1 mouse cellular context compared by ENCODE assay signal in the genomic region with DNA sequence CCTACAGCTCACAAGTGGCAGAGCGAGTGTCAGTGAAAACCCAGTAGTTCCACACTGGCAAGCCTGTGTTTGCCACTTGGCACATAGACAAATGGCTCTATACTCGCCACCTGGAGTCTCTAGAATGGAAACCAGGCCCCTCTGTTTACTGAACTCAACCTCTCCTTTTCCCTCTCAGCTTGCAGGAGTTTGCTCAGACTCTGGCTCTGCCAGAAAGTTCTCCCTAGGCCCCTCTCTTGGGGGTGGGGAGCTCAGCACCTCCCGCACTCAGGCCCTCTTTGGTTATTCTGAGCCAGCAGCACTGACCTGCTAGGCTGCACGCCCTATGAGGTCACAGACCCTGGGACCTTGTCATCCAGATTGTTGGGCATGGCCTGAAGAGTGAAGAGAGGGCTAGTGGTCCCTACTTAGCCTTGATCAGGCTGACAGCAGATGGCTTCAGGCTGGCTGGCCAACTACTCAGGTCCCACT.
TF ChIP-seq lines count a peak whose summit lies in the region.

No protein-coding gene starts in this region.

TF ChIP-seq in MEL, 35 proteins besides CTCF, POLR2A, EP300 and RAD21:
- TF ChIP-seq ZMIZ1 (IDR thresholded peaks at IDR 0.05; ENCODE audit: low read depth, low read length) (no peak), SMC3 (IDR thresholded peaks at IDR 0.05; ENCODE audit: low read depth, low read length) (no peak), JUND (IDR thresholded peaks at IDR 0.05; ENCODE audit: low read depth, low read length) (no peak), MYC (IDR thresholded peaks at IDR 0.05; ENCODE audit: low read depth, low read length) (no peak), SIN3A (IDR thresholded peaks at IDR 0.05; ENCODE audit: low read length) (no peak), TCF12 (IDR thresholded peaks at IDR 0.05; ENCODE audit: low read depth, low read length) (no peak)
TF ChIP-seq in MEL: peak in this region for 0.
